Mouse (Mus musculus): ENCODE measurements around the gene Rp9.

DNA sequence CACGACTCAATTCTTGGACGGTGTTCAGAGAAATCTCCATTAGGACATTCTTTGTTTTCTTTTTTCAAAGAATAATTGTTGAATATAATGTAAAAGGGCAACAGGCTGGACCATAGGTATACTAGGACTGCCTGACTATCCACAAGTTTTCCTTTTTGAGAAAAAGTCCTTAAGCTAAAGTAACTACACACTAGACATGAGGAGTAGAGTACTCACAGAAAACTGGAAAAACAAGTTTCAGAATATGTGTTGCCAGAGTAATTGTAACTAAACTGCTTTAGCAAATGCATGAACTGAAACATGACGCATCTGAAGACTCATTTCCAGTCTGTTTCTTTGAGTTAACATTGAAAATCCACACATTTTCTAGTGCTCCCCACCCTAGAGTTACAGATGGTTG, 64.1 kb downstream of the Rp9 start:
- TF ChIP-seq CTCF (IDR thresholded peaks at IDR 0.05; ENCODE audit: low read depth): no peak
- no peak for TF ChIP-seq EP300 (IDR thresholded peaks at IDR 0.05; ENCODE audit: low read depth)
